Mouse (Mus musculus) spleen, adult 2 months (tissue): ENCODE results near the gene Abhd5. TPM values are rescaled to one million over a fixed set of nuclear protein-coding genes. Genes with fewer than 3 reads are reported as not detected.
A peak's percentile ranks its signal among the peaks of the same experiment; 100 is the strongest.

Source experiments
- DNase-seq, 2 experiments: peaks; one replicate each; pipeline versions ENCODE4 v3.0.0 to v3.0.0-alpha.2; 2012 to 2021; ENCODE audit warnings: low spot score in 2 of 2, low read depth in 1 of 2
- H3K27ac ChIP-seq: fragments of 200-500 bp; 2 replicates; pipeline ENCODE4 v1.5.1; 2012; ENCODE audit warnings: low read length, inconsistent platforms; ENCODE audit not compliant: insufficient read depth
- H3K27me3 ChIP-seq: fragments of 200-500 bp; 2 replicates; pipeline ENCODE4 v1.6.1; 2012; ENCODE audit warnings: mild to moderate bottlenecking, moderate library complexity, low read length, inconsistent platforms; ENCODE audit not compliant: control insufficient read depth, insufficient read depth
- H3K36me3 ChIP-seq: fragments of 200-500 bp; 2 replicates; pipeline ENCODE4 v1.6.1; 2012; ENCODE audit warnings: mild to moderate bottlenecking, low read length, inconsistent platforms; ENCODE audit not compliant: control insufficient read depth, insufficient read depth
- H3K4me1 ChIP-seq: fragments of 200-500 bp; 2 replicates; pipeline ENCODE4 v1.6.1; 2011; ENCODE audit warnings: inconsistent platforms; ENCODE audit not compliant: control insufficient read depth, insufficient read depth, insufficient read length
- H3K4me3 ChIP-seq: fragments of 200-500 bp; 2 replicates; pipeline ENCODE4 v1.5.1; 2011; ENCODE audit warnings: mild to moderate bottlenecking, inconsistent platforms; ENCODE audit not compliant: insufficient read depth, insufficient read length; ENCODE audit errors: extremely low read depth
- CTCF ChIP-seq: fragments of 200-500 bp; IDR thresholded peaks from 2 replicates; pipeline ENCODE4 v1.5.1; 2011; ENCODE audit warnings: mild to moderate bottlenecking, inconsistent platforms; ENCODE audit not compliant: insufficient read depth, insufficient read length, insufficient replicate concordance; ENCODE audit errors: extremely low read depth
- POLR2A ChIP-seq: fragments of 200-500 bp; IDR thresholded peaks from 2 replicates; pipeline ENCODE4 v1.6.1; 2011; ENCODE audit warnings: low read depth, low read length, inconsistent platforms
- WGBS: fragments of 180-500 bp; shearing (Covaris S2); methylation state at CpG from one replicate; pipeline ENCODE4 v1.1.7; 2018; 5-methylcytosine and 5-hydroxymethylcytosine counted together
- polyA plus RNA-seq: library from polyadenylated mRNA; depleted of rRNA; stranded (reverse); fragments of >200 nt; gene quantifications from 2 replicates; pipeline ENCODE4 v1.2.3, GENCODE M21; 2012

Abhd5 gene
- polyA plus RNA-seq, 1 experiment = 5.6 TPM

DNA sequence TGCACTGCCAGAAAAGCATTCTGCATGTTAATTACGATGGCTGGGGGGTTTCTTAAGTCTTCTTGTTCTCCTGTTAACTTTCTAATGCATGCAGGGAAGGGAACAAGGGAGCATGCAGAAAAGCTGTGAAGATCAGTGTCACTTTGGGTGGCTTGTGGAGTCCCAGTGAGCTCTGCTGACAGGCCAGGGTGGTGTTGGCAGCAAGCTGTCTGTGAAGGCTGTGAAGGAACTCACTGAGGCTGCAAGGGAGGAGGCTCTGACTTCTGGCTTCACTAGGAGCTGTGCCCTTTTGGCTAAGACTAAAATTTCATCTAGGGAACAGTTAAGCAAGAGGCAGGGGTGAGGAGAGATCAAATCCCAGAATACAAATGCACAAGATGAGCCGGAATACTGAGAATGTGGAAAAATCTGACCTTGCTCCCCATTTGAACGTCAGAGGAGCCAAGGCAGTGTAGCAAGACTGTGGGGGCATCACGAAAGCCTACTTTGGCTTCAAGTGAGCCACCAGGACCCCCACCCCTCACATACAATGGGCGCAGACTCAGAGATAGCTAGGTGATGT, 68.9 kb downstream of the Abhd5 start:
- no peaks in the 10 kb centered on the region for H3K4me1 ChIP-seq
- no peaks in the 10 kb centered on the region for H3K36me3 ChIP-seq
- TF ChIP-seq CTCF = no peak
- TF ChIP-seq POLR2A = no peak
- H3K27ac ChIP-seq = no peak overlapping the region
- H3K27me3 ChIP-seq = no peaks in the 10 kb centered on the region
- DNase-seq = no peak
- no peak overlapping the region for H3K4me3 ChIP-seq
- 76% methylated on average over 5 of the region's 5 CpGs for WGBS

DNA sequence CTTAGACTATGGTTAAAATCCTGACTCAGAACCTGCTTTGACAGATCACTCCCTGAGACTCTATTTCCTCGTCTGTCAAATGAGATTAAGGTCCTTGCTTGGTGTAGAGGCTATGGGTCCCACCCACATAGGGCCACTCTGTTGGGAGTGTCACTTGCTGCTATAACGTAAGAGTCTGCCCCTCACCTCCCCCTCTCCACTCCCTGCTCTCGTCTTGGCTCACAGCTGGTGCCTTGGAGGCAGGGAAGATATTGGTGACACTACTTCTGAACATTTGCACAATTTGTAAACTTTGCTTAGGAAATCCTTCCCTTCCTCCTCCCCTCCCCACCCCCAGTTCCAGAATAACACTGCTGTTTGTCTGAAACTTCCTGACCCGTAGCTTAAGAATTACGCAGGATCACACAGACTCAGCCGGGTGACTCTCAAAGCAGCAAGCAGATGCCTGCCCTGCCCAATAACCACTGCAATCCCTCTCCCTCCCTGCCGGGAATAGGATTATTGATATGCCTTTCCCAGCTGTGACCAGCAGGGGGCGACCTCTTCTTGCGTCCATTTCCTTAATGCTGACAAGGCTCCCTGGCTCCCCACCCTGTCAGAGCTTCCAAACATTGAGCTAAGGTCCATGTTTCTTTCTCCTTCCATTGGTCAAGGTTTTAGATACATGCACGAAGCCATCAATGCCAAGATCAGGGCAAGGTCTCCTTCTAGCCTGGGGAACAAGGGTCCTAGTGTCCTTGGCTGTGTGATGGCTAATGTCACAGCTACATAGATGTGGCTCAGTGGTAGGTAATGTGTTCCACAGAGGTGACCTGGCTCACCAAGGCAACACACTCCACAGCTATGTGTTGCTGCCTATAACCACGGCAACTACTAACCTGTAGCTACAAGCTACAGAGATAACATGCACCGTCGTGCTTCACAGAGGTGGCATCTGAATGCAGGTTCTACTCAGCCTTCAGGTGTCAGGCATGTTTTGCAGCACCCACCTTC, 69.7 kb downstream of the Abhd5 start:
- TF ChIP-seq CTCF (peak; percentile 71; the same call in 1 of the 2 replicates), POLR2A (no peak)
- H3K4me1 ChIP-seq = no peaks in the 10 kb centered on the region
- DNase-seq = peak in 1 of 2 experiments; percentile 42
- H3K36me3 ChIP-seq = no peaks in the 10 kb centered on the region
- 28% methylated on average over 13 of the region's 13 CpGs for WGBS
- H3K4me3 ChIP-seq = no peak overlapping the region
- no peaks in the 10 kb centered on the region for H3K27me3 ChIP-seq
- no peak overlapping the region for H3K27ac ChIP-seq

DNA sequence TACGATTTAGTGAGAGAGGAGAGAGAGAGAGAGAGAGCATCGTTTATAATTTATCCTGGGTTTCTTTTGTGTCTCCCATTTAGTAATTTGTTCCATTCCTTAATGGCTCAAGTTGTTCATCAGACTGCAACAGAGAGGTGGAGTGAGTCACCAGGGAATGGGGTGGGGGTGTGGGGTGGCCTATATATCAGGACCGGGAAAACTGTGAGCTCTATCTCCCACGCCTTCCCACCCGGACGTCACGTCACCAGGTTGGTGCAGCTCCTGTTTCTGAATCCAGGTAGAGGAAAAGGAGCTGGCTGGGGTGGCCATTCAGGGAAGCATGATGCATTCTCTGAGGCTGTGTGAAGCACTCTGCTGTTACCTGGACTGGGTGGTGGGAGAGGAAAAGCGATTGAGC, 70.5 kb downstream of the Abhd5 start:
- no peaks in the 10 kb centered on the region for H3K36me3 ChIP-seq
- no peaks in the 10 kb centered on the region for H3K4me1 ChIP-seq
- 84% methylated on average over 8 of the region's 8 CpGs for WGBS
- no peak for DNase-seq
- no peaks in the 10 kb centered on the region for H3K27me3 ChIP-seq
- no peak overlapping the region for H3K4me3 ChIP-seq
- H3K27ac ChIP-seq = no peak overlapping the region
- TF ChIP-seq POLR2A (no peak), CTCF (no peak)

DNA sequence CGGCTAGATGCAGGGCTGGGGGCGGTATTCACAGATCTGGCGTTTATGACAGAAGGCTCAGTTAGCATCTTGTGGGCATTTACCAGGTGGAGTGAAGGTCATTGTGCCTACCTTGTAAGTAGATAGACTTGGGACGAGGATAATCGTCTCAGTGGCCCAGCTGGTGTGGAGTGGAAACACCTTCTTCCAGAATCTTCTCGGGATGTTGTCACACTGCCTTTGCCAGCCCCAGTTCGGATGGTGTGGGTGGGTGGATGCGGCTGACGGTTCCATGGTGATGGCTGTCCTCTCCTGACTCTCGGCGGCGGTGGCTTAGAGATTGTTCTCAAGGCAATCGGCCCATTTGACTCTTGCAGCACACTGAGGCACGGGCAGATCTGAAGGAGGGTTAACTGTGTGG, 71.3 kb downstream of the Abhd5 start:
- no peak overlapping the region for H3K4me3 ChIP-seq
- WGBS = 89% methylated on average over 14 of the region's 14 CpGs
- DNase-seq = no peak

DNA sequence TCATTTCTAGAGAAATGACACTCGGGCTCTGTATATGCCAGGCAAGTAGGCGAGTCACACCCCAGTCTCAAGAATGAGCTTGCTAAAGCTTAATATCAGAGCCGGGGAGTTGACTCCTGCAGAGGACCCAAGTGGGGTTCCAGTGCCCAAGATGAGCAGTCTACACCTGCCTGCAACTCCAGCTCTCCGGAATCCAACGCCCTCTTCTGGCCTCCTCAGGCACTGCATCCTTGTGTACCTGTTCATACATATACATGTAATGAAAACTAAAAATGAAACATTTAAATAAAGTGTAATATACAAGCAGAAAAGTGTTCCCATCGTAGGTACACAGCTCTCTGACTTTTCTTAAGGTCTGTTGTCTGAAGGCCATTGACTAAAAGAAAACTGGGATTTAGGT, 71.7 kb downstream of the Abhd5 start:
- TF ChIP-seq POLR2A (no peak), CTCF (no peak)
- no peak for DNase-seq
- no peaks in the 10 kb centered on the region for H3K36me3 ChIP-seq
- H3K4me3 ChIP-seq = no peak overlapping the region
- WGBS = 67% methylated on average over 6 of the region's 6 CpGs
- H3K27me3 ChIP-seq = no peaks in the 10 kb centered on the region
- H3K27ac ChIP-seq = no peak overlapping the region
- no peaks in the 10 kb centered on the region for H3K4me1 ChIP-seq

More for the DNA sequence above, 71.3 kb downstream of the Abhd5 start:
- Histone ChIP-seq H3K36me3 (no peaks in the 10 kb centered on the region), H3K27ac (no peak overlapping the region), H3K4me1 (no peaks in the 10 kb centered on the region), H3K27me3 (no peaks in the 10 kb centered on the region)
- TF ChIP-seq CTCF (no peak), POLR2A (no peak)

DNA sequence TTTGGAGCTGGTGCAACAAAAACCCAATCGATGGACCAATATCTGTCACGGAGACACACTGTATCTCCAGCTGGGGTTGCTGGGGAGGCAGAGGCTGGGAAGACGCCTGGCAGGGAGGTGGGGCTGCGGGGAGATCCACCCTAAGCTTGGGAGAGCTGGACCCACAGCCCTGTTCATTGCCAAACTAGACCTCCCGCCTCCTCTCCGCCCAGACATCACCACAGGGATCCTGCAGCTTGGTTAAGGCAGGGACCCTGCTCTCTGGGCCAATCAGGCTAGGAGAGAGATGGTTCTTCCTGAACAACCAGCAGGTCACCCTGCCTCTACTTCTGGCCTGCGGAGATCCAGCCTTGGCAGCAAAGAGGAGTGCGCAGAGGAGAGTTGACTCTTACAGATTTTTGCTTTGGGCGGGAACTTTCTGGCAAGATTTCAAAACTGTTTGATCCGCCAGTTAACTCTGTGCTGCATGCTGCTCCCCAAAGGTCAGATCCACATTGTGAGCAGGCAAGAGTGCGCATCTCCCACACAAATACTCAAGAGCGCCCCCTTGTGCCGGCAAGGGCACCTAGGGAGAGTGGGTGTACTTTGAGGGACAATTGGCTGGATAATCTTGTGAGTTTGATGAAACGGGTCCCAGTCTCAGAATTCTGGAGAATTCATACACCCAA, 73.7 kb downstream of the Abhd5 start:
- Histone ChIP-seq H3K36me3 (no peaks in the 10 kb centered on the region), H3K4me3 (no peak overlapping the region), H3K27me3 (no peaks in the 10 kb centered on the region), H3K4me1 (no peaks in the 10 kb centered on the region), H3K27ac (no peak overlapping the region)
- 59% methylated on average over 14 of the region's 14 CpGs for WGBS
- no peak for TF ChIP-seq POLR2A
- TF ChIP-seq CTCF = no peak
- peak in 1 of 2 experiments; percentile 23 for DNase-seq
